Mouse (Mus musculus): Measurements from ENCODE around the gene Supt3.

GRCm38 (mm10) chr17:44772576-44772975 lies 4.4 kb upstream of the Supt3 start:
- TF ChIP-seq EP300 (IDR thresholded peaks at IDR 0.05; ENCODE audit: insufficient read depth, low read depth, low read length), result no peak
- TF ChIP-seq POLR2A (IDR thresholded peaks at IDR 0.05; ENCODE audit: insufficient read depth, low read depth, low read length), result no peak
- no peak for TF ChIP-seq CTCF (IDR thresholded peaks at IDR 0.05)
